Mouse (Mus musculus): ENCODE measurements at regions not wholly inside any gene's neighbourhood (a gene's known extent, or its start where the extent isn't known, plus 50 kb on each side); places are given as distances from the start of the nearest gene placed in this dataset.
A peak's percentile ranks its signal among the peaks of the same experiment; 100 is the strongest.

- DNase-seq: peak in 1 of 2 experiments; percentile 8
Measured at GRCm38 (mm10) chr1:130309746-130310145, 113.1 kb downstream of the Cd55b start.

- DNase-seq: no peak
Measured at GRCm38 (mm10) chr1:130301828-130302386, 120.9 kb downstream of the Cd55b start.

GRCm38 (mm10) chr1:130300065-130300815 is 122.6 kb downstream of the Cd55b start:
- peak in 1 of 2 experiments; percentile 9 for DNase-seq

GRCm38 (mm10) chr1:130299641-130300040 is 123.2 kb downstream of the Cd55b start:
- DNase-seq: no peak

GRCm38 (mm10) chr1:130299069-130299468 is 123.7 kb downstream of the Cd55b start:
- no peak for DNase-seq

GRCm38 (mm10) chr1:130298636-130299035 is 124.2 kb downstream of the Cd55b start:
- DNase-seq: no peak

GRCm38 (mm10) chr1:130297471-130297870 is 125.3 kb downstream of the Cd55b start:
- no peak for DNase-seq

GRCm38 (mm10) chr1:130285882-130286281 is 136.9 kb downstream of the Cd55b start:
- no peak for DNase-seq

GRCm38 (mm10) chr1:130282153-130282552 is 140.7 kb downstream of the Cd55b start:
- DNase-seq: no peak

GRCm38 (mm10) chr1:130279180-130279579 is 143.6 kb downstream of the Cd55b start:
- no peak for DNase-seq

- no peak for DNase-seq
Measured at GRCm38 (mm10) chr1:130278000-130278536, 144.7 kb downstream of the Cd55b start.

GRCm38 (mm10) chr1:130276885-130277284 is 145.9 kb downstream of the Cd55b start:
- no peak for DNase-seq

- no peak for DNase-seq
Measured at GRCm38 (mm10) chr1:130276005-130276404, 146.8 kb downstream of the Cd55b start.

GRCm38 (mm10) chr1:130274470-130274869 is 148.3 kb downstream of the Cd55b start:
- DNase-seq: no peak

GRCm38 (mm10) chr1:130270457-130270856 is 152.4 kb downstream of the Cd55b start:
- DNase-seq: no peak

Measured in adrenal gland, postnatal 36 days (tissue).